Mouse (Mus musculus) layer of hippocampus, postnatal 25 days (tissue): ENCODE results near the gene Psme2. TPM values are rescaled to one million over a fixed set of nuclear protein-coding genes. Genes with fewer than 3 reads are reported as not detected.
A peak's percentile ranks its signal among the peaks of the same experiment; 100 is the strongest.

Experiments
- DNase-seq, 2 experiments: peaks; one replicate each; pipeline ENCODE4 v3.0.0; 2022; ENCODE audit warnings: mixed read lengths in 2 of 2, low spot score in 1 of 2; ENCODE audit errors: extremely low spot score in 1 of 2
- total RNA-seq, 2 experiments: library from RNA; stranded (reverse); gene quantifications; 2 replicates each; pipeline ENCODE4 v1.2.3; 2021

Gene Psme2
- total RNA-seq, 2 experiments from 2014 or later: 47.9 to 55.6 TPM

DNA sequence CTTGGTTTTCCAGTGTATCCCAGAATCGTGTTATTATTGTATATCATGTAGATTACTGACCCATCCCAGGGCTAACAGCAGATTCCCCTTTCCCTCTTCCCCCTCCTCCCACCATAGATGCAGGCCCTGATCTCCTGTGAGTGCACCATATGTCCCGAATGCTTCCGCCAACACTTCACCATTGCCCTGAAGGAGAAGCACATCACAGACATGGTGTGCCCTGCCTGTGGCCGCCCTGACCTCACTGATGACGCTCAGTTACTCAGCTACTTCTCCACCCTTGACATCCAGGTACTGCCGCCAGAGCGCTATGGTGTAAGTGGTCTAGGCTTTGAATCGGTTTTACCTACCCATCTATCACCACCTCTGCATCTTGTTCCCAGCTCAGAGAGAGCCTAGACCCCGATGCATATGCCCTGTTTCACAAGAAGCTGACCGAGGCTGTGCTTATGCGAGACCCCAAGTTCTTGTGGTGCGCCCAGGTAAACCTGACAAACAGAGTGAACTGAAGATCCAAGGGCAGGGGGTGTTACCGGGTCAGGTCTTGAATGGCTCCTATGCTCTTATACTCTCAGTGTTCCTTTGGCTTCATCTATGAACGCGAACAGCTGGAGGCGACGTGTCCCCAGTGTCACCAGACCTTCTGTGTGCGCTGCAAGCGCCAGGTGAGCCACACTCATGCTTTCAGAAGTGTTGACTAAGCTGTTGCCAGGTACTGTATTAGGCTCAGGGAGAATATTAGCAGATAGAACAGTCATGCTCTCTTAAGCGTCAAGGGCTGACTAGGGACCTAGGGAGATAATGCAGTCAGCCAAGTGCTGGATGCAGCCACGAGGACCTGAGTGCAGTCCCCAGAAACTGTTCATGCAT lies 7.8 kb upstream of the Psme2 start:
- no peak for DNase-seq

DNA sequence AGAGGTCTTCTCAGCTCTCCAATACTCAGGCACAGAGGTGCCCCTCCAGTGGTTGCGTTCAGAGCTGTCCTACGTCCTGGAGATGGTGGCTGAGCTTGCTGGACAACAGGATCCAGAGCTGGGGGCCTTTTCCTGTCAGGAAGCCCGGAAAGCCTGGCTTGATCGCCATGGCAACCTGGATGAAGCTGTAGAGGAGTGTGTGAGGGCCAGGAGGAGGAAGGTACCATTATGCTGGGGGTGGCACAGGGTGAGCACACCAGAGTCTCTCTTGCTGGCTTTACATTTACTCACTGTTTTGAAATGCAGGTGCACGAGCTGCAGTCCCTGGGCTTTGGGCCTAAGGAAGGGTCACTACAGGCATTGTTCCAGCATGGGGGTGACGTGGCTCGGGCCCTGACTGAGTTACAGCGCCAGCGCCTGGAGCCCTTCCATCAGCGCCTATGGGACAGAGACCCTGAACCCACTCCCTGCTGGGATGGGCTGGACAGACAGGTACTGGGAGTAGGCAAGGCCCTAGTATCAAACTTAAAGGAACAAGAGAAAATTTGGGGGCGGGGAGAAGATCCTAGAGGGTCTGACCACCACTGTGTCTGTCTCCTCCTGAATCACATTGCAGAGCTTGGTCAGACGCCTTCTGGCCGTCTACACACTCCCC lies 5.2 kb upstream of the Psme2 start:
- no peak for DNase-seq

DNA sequence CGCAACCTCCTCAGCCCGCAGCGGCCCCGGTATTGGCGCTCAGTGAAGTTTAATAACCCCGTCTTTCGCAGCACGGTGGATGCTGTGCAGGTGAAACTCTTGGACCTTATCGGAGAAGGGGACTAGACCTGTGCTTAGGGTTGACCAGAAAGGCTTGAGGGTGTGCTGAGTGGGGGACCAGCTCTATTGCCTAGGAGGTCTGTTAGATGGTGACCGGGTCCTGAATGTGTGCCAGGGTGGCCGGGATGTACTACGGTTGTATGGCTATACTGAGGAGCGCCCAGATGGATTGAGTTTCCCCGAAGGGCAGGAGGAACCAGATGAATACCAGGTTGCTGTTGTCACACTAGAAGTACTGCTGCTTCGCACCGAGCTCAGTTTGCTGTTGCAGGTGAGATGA lies 1.3 kb upstream of the Psme2 start:
- no peak for DNase-seq

DNA sequence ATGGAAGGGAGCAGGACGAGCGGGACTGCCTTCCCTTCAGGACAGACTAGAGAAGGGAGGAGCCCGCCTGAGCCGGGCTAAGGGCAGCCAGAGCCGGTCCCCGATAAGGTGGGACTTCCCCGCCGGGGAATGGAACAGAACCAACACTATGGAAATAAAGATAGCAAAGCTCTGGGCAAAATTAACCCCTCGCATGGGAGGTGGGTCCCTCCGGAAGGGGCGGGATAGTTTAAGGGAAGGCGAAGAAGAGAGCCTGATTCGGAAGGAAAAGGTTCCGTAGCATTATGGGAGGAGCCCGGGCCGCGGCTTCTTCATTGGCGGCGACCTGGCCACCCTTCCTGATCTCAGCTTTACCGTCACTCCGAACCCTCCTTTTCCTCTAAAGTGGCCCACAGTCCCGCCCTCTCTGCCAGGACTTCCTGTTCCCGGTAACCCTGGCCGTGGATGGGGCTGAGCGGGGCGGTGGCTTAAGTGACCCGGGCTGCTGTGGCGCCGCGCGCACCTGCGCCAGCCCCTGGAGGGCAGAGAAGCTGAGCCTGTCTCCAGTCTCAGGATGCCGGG lies 498 bp upstream of the Psme2 start, which contains the start of gene Rnf31:
TSS of gene Rnf31 (plus strand) at position 378 of the 561 bp plus-strand sequence.
- DNase-seq: peak in 1 of 2 experiments; percentile 74

DNA sequence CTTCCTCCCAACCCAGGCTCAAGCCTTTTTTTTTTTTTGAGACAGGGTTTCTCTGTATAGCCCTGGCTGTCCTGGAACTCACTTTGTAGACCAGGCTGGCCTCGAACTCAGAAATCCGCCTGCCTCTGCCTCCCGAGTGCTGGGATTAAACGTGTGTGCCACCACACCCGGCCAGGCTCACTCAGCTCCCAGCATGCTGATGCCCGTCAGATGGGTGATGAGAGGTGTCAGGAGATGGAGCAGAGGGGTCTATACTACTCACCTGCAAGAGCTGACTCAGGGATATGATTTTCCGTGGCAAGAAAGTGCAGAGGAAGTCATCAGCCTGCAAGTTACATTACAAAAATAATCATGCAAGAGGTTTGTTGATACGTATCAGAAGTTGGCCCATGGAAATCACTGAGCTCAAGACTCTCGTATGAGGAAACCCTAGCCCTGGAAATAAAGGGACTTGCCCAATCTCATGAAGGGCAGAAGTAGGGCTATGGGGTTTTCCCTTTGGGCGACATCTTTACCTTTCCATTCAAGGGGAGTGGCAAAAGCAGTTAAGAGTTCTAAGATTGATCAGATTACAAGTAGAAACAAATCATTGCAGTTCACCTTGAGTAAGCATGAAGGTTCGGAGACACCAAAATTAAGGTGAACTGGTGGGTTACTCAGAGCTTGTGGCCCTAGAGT lies 1.0 kb downstream of the Psme2 start:
- no peak for DNase-seq

DNA sequence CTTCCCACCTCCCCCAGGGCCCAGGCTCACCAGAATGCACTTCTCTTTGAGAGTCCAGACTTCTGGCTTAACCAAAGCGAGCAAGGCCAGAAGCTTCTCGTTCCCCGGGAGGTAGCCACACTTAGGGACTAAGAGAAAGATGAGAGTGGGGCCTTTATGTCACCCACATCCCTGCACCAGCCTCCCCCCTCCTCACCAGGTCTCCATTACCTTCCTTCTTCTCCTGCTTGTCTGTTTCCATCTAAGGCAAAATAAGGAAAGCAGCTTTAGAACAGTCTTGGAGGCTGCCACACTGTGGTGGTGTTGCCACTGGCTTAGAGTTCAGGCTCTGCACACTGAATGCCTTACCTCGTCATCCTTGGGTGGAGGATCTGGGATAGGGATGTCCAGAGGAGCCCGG lies 1.6 kb downstream of the Psme2 start:
- no peak for DNase-seq

DNA sequence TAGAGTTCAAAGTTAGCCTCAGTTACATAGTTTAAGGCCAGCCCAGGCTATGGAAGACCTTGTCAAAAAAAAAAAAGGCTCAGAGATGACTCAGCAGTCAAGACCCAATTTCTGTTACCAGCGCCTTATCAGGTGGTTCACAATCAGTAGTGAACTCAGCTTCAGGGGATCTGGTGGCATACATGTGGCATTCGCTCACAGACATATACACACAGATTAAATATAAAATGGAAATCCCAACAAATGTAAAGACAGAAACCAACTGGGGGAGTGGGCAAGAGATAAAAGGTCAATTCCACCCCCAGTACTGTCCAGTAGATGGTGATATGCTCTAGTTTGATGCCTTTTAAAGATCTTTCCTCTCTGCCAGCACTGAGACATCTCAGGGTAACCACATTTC lies 4.8 kb downstream of the Psme2 start:
- DNase-seq: no peak

DNA sequence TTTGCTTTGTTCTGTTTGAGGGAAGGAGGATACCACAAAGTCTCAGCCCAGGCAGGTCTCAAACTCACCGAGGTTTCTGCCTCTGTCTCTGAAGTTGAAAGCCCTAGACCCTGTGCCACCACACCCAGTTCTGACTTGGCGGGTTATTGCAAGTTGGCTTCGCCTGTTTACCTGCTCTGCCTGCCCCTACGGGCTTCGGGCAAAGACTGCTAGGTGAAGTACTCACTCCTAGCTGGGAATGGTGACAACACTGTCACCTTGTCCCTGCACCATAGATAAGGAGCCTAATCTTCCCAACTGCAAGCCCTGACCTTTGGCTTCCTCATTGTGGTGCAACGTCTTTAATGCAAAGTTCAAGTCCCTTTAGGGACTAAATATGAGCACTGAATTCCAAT lies 5.3 kb downstream of the Psme2 start:
- no peak for DNase-seq

DNA sequence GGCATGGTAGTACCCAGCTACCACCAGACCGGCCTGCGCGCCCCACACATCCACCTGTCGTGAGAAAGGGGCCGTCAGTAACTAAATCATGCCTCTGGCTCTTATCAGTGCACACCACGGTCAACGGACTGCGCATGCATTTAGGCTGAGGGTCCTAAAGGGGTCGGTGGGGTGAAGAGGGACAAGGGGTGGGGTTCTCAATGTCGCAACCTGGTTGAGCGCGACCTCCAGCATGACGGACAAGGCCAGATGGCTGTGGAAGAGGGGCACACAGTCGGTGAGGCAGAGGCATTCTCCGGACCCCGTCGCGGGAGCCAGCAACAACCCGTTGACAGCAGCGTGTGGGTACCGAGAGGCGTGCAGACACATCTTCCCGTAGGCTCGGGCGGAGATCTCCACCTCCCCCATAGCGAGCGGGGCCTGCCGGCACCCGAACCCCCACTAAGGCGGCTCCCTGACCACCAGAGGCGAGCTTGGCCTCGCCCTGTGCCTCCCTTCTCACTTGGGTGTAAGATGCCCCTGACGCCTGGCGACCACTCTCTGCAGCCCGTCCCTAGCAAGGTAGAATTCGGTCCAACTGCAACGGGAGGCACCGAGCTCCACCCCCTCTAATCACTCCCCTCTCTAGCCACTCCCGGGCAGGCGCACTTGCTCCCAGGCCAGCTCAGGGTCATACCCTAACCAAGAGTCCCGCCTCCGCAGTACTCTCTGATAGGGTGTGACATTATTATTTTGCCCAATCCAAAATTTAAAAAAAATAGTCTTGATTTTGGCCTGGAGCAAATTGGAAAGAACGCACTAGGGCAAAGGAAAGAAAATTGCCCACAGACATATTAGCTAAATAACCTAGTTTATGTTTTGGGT lies 6.0 kb downstream of the Psme2 start, which contains the start of gene Emc9:
TSS of gene Emc9 (minus strand) at position 601 of the 864 bp plus-strand sequence.
- peak; percentile 42 to 54 for DNase-seq

DNA sequence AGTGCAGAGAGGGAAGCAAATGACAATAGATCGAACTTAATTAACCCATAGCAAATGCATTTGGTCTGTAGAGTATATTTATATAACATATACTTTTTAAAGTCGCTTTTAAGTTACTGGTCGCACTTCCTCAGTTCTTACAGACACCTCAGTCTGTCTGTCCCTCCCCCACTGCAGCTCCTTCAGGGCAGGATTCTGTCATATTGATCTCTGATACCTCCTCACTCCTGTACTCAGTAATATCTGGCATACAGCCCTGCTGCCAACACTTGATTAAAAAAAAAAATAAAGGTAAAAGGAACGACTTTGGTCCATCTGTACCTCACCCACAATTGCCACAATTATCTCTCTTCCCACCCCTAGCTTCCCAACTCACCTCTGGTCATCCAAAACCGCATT lies 6.6 kb downstream of the Psme2 start:
- DNase-seq: no peak

DNA sequence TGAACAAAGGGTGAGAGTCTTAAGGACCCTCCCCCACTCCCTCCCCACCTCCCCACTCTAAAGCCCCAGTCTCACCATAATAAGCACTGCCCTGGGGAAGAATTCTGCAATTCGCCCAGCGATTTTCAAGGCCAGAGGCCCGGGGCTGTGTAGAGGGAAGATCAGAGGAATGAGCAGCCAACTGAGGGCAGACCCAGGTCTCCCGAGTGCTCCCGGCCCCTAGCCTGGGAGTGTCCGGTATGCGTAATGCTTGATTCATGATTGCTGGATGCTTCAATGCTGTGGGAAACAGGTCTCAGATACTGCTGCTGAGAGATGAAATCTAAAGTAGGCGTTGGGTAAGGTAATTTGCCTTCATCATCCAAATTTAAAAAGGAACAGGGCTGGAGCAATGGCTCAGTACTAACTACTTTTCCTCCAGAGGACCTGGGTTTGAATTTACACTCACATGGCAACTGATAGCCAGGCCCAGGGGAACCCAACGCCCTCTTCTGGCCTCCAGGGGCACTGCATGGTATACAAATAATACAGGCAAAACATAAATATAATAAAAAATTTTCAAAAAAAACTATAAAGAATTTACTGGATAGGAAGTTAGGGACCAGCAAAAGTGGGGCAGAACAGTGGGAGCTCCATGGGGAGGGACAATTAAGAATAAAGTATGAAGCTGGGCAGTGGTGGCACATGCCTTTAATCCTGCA lies 8.8 kb downstream of the Psme2 start:
- DNase-seq: no peak

DNA sequence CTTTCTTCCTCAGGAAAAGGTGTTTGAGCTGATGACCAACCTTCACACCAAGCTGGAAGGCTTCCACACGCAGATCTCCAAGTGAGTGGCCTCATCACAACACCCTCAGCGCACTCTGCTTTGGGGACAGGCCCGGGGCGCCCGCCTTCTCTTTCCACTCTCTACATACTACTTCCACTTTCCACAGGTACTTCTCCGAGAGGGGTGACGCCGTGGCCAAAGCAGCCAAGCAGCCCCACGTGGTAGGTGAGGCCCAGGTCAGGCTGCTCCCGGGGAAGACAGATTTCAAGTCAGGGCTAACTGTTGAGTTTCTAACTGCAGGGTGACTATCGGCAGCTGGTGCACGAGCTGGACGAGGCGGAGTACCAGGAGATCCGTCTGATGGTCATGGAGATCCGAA lies 10.2 kb downstream of the Psme2 start:
- DNase-seq: no peak

DNA sequence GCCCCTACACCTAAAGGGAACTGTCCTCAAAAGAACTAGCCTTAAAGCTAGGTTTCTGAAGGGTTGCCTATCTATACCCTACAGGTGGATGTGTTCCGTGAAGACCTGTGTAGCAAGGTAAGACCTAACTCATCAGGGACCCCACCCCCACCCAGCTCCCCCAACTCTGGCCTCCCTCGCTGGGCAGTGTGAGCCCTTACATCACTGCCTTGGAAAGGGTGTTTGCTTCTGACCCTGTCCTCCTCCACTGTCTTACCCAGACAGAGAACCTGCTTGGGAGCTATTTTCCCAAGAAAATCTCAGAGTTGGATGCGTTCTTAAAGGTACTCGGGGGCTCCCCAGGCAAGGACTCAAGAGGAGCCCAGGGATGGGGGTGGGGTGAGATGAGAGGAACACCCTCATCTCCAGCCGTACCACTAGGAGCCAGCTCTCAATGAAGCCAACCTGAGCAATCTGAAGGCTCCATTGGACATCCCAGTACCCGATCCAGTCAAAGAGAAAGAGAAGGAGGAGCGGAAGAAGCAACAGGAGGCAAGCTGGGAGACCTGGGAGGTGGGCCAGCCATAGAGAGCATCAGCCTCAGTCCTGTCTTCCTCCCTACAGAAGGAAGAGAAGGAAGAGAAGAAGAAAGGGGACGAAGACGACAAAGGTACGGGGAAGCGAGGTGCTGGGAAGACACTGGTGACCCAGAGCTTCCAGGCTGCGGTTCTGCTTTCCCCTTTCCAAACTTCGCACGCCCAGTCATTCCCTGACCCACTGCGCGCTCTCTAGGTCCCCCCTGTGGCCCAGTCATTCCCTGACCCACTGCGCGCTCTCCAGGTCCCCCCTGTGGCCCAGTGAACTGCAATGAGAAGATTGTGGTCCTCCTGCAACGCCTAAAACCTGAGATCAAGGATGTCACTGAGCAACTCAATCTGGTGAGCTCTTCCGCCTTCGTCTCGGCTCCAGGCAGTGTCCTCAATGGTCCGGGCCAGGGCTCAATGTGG lies 11.1 kb downstream of the Psme2 start:
- DNase-seq: no peak

DNA sequence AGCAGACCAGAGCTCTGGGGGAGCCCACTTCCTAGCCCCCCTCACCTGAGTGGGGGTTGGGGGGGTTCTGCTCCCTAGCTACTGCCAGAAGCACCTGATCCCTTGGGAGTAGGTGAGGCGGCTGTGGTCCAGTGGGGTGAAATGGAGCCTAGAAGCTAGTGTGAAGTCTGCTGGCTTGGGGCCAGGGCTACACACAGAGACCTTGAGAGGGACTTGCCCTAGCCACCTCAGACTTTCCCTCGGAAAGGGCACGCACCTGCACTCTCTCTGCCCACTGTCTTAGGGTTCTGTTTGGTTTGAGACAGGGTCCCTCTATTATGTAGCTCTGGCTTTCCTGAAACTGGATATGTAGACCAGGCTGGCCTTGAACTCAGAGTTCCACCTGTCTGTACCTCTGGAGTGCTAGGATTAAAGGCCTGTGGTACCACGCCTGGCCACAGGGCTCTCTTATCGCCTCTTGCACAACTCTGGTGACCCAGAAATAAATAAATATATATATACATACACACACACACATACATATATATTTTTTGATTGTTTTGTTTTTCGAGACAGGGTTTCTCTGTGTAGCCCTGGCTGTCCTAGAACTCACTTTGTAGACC lies 12.1 kb downstream of the Psme2 start:
- no peak for DNase-seq

DNA sequence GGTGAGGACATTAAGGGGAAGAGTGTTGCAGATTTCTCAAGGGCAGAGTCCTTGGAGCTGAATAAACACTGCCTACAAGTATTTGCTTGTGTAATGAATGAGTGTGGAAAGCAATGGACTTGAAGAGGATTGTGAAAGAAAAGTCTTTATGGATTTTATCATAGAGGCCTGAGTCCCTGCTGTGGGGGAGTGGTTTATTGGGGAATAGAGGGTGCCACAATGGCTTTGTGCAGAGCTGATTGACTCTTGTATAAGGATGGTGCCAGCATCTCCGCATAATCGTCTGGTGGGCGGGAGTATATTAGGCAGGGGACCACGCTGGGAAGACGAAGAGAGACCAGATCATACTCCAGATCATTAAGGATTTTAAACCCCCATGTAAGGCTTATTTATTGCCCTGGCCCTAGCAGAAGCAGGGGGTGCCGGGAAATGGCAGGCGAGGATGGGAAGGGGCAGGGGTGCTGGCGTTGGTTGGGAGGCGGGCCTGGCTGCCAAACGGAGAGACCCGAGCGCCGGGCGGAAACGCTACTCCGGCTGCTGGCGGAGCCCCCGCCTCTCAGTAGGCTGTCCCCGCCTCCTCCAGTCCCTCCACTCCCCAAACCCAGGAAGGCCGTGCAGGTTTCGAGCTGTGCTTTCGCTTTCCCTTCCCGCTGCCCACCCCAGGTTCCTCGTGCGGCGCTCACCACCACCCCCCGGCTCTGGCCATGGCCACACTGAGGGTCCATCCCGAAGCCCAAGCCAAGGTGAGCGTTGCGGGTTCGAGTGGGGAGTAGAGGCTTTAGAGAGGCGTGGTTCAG lies 12.8 kb downstream of the Psme2 start, which contains the start of gene Psme1:
TSS of gene Psme1 (plus strand) at position 253 of the 797 bp plus-strand sequence.
- peak; percentile 54 to 64 for DNase-seq

DNA sequence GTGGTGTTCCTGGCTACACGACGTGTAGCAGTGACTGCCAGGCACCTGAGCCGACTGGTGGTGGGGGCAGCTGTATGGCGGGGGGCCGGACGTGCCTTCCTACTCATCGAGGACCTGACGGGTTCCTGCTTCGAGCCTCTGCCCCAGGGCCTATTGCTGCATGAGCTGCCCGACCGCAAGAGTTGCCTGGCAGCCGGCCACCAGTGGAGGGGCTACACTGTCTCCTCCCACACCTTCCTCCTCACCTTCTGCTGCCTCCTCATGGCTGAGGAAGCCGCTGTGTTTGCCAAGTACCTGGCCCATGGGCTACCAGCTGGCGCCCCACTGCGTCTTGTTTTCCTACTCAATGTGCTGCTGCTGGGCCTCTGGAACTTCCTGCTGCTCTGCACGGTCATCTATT lies 14.5 kb downstream of the Psme2 start:
- no peak for DNase-seq

DNA sequence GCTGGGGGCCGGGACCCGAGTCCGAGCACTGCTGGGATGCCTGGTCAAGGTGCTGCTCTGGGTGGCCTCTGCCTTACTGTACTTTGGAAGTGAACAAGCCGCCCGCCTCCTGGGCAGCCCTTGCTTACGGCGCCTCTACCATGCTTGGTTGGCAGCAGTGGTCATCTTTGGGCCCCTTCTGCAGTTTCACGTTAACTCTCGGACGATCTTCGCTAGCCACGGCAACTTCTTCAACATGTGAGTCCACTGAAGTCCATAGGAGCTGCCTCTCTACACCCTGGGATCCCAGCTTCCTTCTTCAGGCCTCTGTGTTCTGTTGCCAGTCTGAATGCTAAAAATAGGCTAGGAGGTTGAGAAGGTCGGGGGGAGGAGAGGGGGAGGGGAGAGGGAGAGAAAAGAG lies 15.2 kb downstream of the Psme2 start:
- no peak for DNase-seq
